Mouse (Mus musculus) erythroid progenitor cell, adult 5-6 weeks (primary cell): ENCODE results near the gene Tmem201. TPM values are rescaled to one million over a fixed set of nuclear protein-coding genes. Genes with fewer than 3 reads are reported as not detected.

Experiments
- ATAC-seq: replicated peaks from 2 replicates; pipeline ENCODE4 v1.8.0; 2016; ENCODE audit warnings: moderate number of reproducible peaks, mild to moderate bottlenecking, moderate TSS enrichment, inconsistent platforms; ENCODE audit not compliant: poor library complexity, low FRiP score, severe bottlenecking
- total RNA-seq, 2 experiments: library from RNA; stranded (forward) in 1 of 2; stranded (reverse) in 1 of 2; fragments of 150-400 nt in 1 of 2; fragments of 186-747, 209-891 nt in 1 of 2; gene quantifications; 2 replicates each; pipeline versions ENCODE4 v1.2.3 to v1.2.4; 2015 to 2017; ENCODE audit warnings: low replicate concordance in 2 of 2

Gene Tmem201
- total RNA-seq, 2 experiments from 2014 or later: 0.53 to 2.5 TPM

- no peak for ATAC-seq
Measured at GRCm38 (mm10) chr4:149723855-149724731, 13.8 kb downstream of the Tmem201 start.

GRCm38 (mm10) chr4:149723021-149723390 is 14.8 kb downstream of the Tmem201 start:
- ATAC-seq: no peak

- ATAC-seq: no peak
Measured at GRCm38 (mm10) chr4:149722104-149723020, 15.5 kb downstream of the Tmem201 start.

GRCm38 (mm10) chr4:149721163-149721562 is 16.7 kb downstream of the Tmem201 start:
- ATAC-seq: no peak

GRCm38 (mm10) chr4:149719686-149720085 is 18.2 kb downstream of the Tmem201 start:
- ATAC-seq: no peak

- ATAC-seq: no peak
Measured at GRCm38 (mm10) chr4:149714542-149714941, 23.3 kb downstream of the Tmem201 start.

GRCm38 (mm10) chr4:149711955-149712354 is 25.9 kb downstream of the Tmem201 start:
- ATAC-seq: 0 out of 2 replicates have a peak, but pooled peaks have one; percentile 47

GRCm38 (mm10) chr4:149711485-149711884 is 26.4 kb downstream of the Tmem201 start:
- ATAC-seq: no peak

GRCm38 (mm10) chr4:149710510-149710909 is 27.3 kb downstream of the Tmem201 start:
- ATAC-seq: no peak

GRCm38 (mm10) chr4:149705941-149706340 is 31.9 kb downstream of the Tmem201 start:
- ATAC-seq: no peak

GRCm38 (mm10) chr4:149705298-149705697 is 32.5 kb downstream of the Tmem201 start:
- no peak for ATAC-seq

GRCm38 (mm10) chr4:149702210-149702979 is 35.4 kb downstream of the Tmem201 start, which contains the start of gene Pik3cd:
TSS of gene Pik3cd (minus strand) at chr4:149702571.
- no peak for ATAC-seq

GRCm38 (mm10) chr4:149701426-149702209 is 36.2 kb downstream of the Tmem201 start:
- no peak for ATAC-seq

GRCm38 (mm10) chr4:149699953-149700352 is 37.9 kb downstream of the Tmem201 start:
- ATAC-seq: no peak

- peak; percentile 59 for ATAC-seq
Measured at GRCm38 (mm10) chr4:149698197-149698821, 39.5 kb downstream of the Tmem201 start.

GRCm38 (mm10) chr4:149697506-149698196 is 40.2 kb downstream of the Tmem201 start:
- no peak; the same call in 1 of the 2 replicates for ATAC-seq

GRCm38 (mm10) chr4:149696189-149696971 is 41.5 kb downstream of the Tmem201 start:
- no peak for ATAC-seq
